ENCODE assay signal across 9 mouse cellular contexts in the genomic region with DNA sequence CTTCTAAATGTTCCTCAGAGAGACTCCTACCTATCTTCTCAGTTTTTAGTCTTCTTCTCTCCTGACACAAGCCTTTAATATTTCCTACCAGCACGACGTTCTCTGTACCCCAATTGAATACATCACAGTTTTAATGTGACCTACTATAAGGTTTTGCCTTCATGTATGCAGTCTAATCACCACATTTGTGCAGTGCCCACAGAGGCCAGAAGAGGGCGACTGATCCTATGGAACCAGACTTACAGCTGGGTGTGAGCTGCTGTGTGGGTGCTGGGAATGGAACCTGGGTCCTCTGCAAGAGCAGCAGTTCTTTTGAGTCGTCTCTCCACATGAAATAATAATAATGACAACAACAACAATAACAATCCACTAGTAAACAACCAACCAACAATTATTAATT. TPM values are rescaled to one million over a fixed set of nuclear protein-coding genes. Genes with fewer than 3 reads are reported as not detected.
DNase-seq lines count a peak whose midpoint lies in the region; ATAC-seq and TF ChIP-seq lines count a peak whose summit lies in the region.
"Had no signal": no experiment of that assay in that cellular context is flagged by ENCODE, and none has a peak within 500 bp of the region (broad histone marks: within the 10 kb centered on the region; RNA-seq: fewer than 3 reads in every experiment).

No protein-coding gene starts in this region.

- H3K9ac ChIP-seq in liver, postnatal 0 days (replicated peaks): no peak overlapping the region
- no peak overlapping the region for H3K9ac ChIP-seq in liver, embryonic 12.5 days

- no peaks in the 10 kb centered on the region for H3K36me3 ChIP-seq in liver, postnatal 0 days (replicated peaks; ENCODE audit: insufficient read depth, low read length)
- H3K36me3 ChIP-seq in liver, embryonic 12.5 days: no peaks in the 10 kb centered on the region
- H3K36me3 ChIP-seq in small intestine, adult 2 months (ENCODE audit: control insufficient read depth, insufficient read depth, low read length): no peaks in the 10 kb centered on the region

- TF ChIP-seq CTCF in liver, postnatal 0 days (IDR thresholded peaks at IDR 0.05; ENCODE audit: low read depth): peak; percentile 51
- TF ChIP-seq CTCF in small intestine, adult 2 months (IDR thresholded peaks at IDR 0.05; ENCODE audit: extremely low read depth, insufficient read length, insufficient replicate concordance, low read depth, low read length): peak; percentile 30; the same call in 1 of the 2 replicates

- no peak overlapping the region for H3K4me3 ChIP-seq in liver, postnatal 0 days (ENCODE audit: low read depth, low read length)
- H3K4me3 ChIP-seq in liver, embryonic 12.5 days: no peak overlapping the region
- no peak overlapping the region for H3K4me3 ChIP-seq in small intestine, adult 2 months (ENCODE audit: low read depth, low read length)

- H3K4me2 ChIP-seq in liver, postnatal 0 days (ENCODE audit: low read depth, low read length): no peak overlapping the region
- H3K4me2 ChIP-seq in liver, embryonic 12.5 days: no peak overlapping the region

- H3K4me1 ChIP-seq in liver, postnatal 0 days (ENCODE audit: insufficient read depth): no peaks in the 10 kb centered on the region
- H3K4me1 ChIP-seq in liver, embryonic 12.5 days: no peaks in the 10 kb centered on the region
- H3K4me1 ChIP-seq in small intestine, adult 2 months (ENCODE audit: control insufficient read depth, insufficient read depth, insufficient read length, low read length): no peaks in the 10 kb centered on the region

- DNase-seq in CD4-positive, CD25-positive, alpha-beta regulatory T cell, adult 2 months (ENCODE audit: low read depth, low spot score): peak; percentile 38
- DNase-seq in liver, postnatal 0 days: peak; percentile 28
- DNase-seq in embryo, embryonic 9.5 days (ENCODE audit: extremely low spot score): peak; percentile 33
- DNase-seq in frontal cortex, postnatal 36 days (ENCODE audit: low spot score in 2 of 2): no peak
- no peak for DNase-seq in cerebellum, adult 11-12 months

- ATAC-seq in CD4-positive, CD25-positive, alpha-beta regulatory T cell, adult 4 months: no peak
- ATAC-seq in liver, postnatal 0 days: no peak
- no peak for ATAC-seq in liver, embryonic 12.5 days

- H3K9me3 ChIP-seq in liver, postnatal 0 days (ENCODE audit: low read length): no peaks in the 10 kb centered on the region
- no peaks in the 10 kb centered on the region for H3K9me3 ChIP-seq in liver, embryonic 12.5 days (replicated peaks)

- WGBS in liver, postnatal 0 days (ENCODE audit: insufficient replicate concordance): 58% methylated on average over 4 of the region's 4 CpGs
- WGBS in liver, embryonic 12.5 days (ENCODE audit: insufficient replicate concordance): 32% methylated on average over 4 of the region's 4 CpGs
- WGBS in small intestine, adult 2 months: 63% methylated on average over 4 of the region's 4 CpGs

- no peak for TF ChIP-seq POLR2A in small intestine, adult 2 months (IDR thresholded peaks at IDR 0.05; ENCODE audit: low read depth, low read length)

- TF ChIP-seq EP300 in liver, postnatal 0 days (IDR thresholded peaks at IDR 0.05; ENCODE audit: low read depth): no peak

- no peaks in the 10 kb centered on the region for H3K27me3 ChIP-seq in liver, postnatal 0 days (ENCODE audit: insufficient read depth, low read length)
- H3K27me3 ChIP-seq in liver, embryonic 12.5 days (replicated peaks): no peaks in the 10 kb centered on the region
- H3K27me3 ChIP-seq in small intestine, adult 2 months (ENCODE audit: control insufficient read depth, insufficient read depth, low read length): no peaks in the 10 kb centered on the region

- H3K27ac ChIP-seq in liver, postnatal 0 days (ENCODE audit: low read depth): no peak overlapping the region
- no peak overlapping the region for H3K27ac ChIP-seq in liver, embryonic 12.5 days
- H3K27ac ChIP-seq in small intestine, adult 2 months (ENCODE audit: insufficient read depth, low read depth, low read length): no peak overlapping the region

RNA-seq across cellular contexts. Expression of gene Gm3415, which starts 11.1 kb away (rescaled TPM):
- not detected for polyA plus RNA-seq in CD4-positive, CD25-positive, alpha-beta regulatory T cell, adult 4 months (2017; shearing (Covaris generic))
- polyA plus RNA-seq in liver, postnatal 0 days (2015; fragmentation: Nextera tagmentation; extraction: Ambion mirVana): not detected in 2 replicates
- polyA plus RNA-seq in liver, embryonic 12.5 days (2016; fragmentation: Nextera tagmentation; extraction: Ambion mirVana): not detected in 2 replicates
- not detected in 2 replicates for polyA plus RNA-seq in small intestine, adult 2 months (2012; rRNA removed)
- polyA plus RNA-seq: C2C12 had no signal

RNA-seq across cellular contexts. Expression of gene Gpr12, which starts 18.0 kb away (rescaled TPM):
- not detected for polyA plus RNA-seq in CD4-positive, CD25-positive, alpha-beta regulatory T cell, adult 4 months (2017; shearing (Covaris generic))
- 0.26 and 0.41 TPM in 2 replicates for polyA plus RNA-seq in liver, postnatal 0 days (2015; fragmentation: Nextera tagmentation; extraction: Ambion mirVana)
- polyA plus RNA-seq in liver, embryonic 12.5 days (2016; fragmentation: Nextera tagmentation; extraction: Ambion mirVana): 0.08 TPM in 1 of 2 replicates, not detected in the other
- polyA plus RNA-seq in small intestine, adult 2 months (2012; rRNA removed): not detected in 2 replicates
- polyA plus RNA-seq: C2C12 had no signal

RNA-seq across cellular contexts. Expression of gene Gm3409, which starts 29.6 kb away (rescaled TPM):
- not detected for polyA plus RNA-seq in CD4-positive, CD25-positive, alpha-beta regulatory T cell, adult 4 months (2017; shearing (Covaris generic))
- polyA plus RNA-seq in liver, postnatal 0 days (2015; fragmentation: Nextera tagmentation; extraction: Ambion mirVana): not detected in 2 replicates
- not detected in 2 replicates for polyA plus RNA-seq in liver, embryonic 12.5 days (2016; fragmentation: Nextera tagmentation; extraction: Ambion mirVana)
- not detected in 2 replicates for polyA plus RNA-seq in small intestine, adult 2 months (2012; rRNA removed)
- polyA plus RNA-seq: C2C12 had no signal

RNA-seq across cellular contexts. Expression of gene Gm3404, which starts 41.5 kb away (rescaled TPM):
- polyA plus RNA-seq in CD4-positive, CD25-positive, alpha-beta regulatory T cell, adult 4 months (2017; shearing (Covaris generic)): not detected
- polyA plus RNA-seq in liver, postnatal 0 days (2015; fragmentation: Nextera tagmentation; extraction: Ambion mirVana): not detected in 2 replicates
- polyA plus RNA-seq in liver, embryonic 12.5 days (2016; fragmentation: Nextera tagmentation; extraction: Ambion mirVana): not detected in 2 replicates
- not detected in 2 replicates for polyA plus RNA-seq in small intestine, adult 2 months (2012; rRNA removed)
- polyA plus RNA-seq: C2C12 had no signal

RNA-seq across cellular contexts. Expression of gene Gm3402, which starts 53.1 kb away (rescaled TPM):
- not detected for polyA plus RNA-seq in CD4-positive, CD25-positive, alpha-beta regulatory T cell, adult 4 months (2017; shearing (Covaris generic))
- polyA plus RNA-seq in liver, postnatal 0 days (2015; fragmentation: Nextera tagmentation; extraction: Ambion mirVana): not detected in 2 replicates
- polyA plus RNA-seq in liver, embryonic 12.5 days (2016; fragmentation: Nextera tagmentation; extraction: Ambion mirVana): not detected in 2 replicates
- not detected in 2 replicates for polyA plus RNA-seq in small intestine, adult 2 months (2012; rRNA removed)
- polyA plus RNA-seq: C2C12 had no signal

Comparison
In these comparisons a context has a peak if more than half of its experiments do, and no peak if none do; other contexts are left out.
1. DNase-seq: peak in CD4-positive, CD25-positive, alpha-beta regulatory T cell, adult 2 months (single experiment), liver, postnatal 0 days (single experiment) and embryo, embryonic 9.5 days (single experiment); none in frontal cortex, postnatal 36 days (0 of 2) and cerebellum, adult 11-12 months (single experiment).